Mouse (Mus musculus): ENCODE data around the gene Tgfb1i1.

Gene Tgfb1i1

DNA sequence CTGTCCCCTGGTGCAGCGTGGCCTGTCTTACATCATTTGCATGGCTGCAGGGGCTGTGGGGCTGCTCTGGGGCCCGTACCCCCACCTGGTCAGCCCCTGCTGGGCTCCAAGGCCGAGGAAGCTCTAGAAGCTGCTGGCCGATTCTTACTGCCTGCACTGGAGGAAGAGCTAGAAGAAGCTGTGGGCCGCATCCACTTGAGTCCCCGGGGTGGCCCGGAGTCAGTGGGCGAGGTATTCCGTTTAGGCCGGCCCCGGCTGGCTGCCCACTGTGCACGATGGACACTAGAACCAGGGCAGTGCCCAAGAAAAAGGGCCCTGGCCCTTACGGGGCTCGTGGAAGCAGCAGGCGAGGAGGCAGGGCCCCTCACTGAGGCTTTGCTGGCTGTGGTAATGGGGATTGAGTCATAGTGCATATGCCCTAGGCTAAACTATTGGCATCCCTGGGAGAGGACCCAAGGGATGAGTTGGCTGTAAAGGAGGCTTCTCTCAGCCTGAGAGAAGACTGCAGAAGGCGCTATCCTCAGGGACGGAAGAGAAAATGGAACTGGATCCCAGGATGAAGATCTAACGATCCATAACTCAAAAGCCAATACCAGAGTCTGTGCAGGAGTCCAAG is 2.1 kb upstream of the Tgfb1i1 start:
- DNase-seq (ENCODE audit: low spot score) = no peak

GRCm38 (mm10) chr7:128245547-128245946 is 1.1 kb upstream of the Tgfb1i1 start:
- no peak for DNase-seq (ENCODE audit: low spot score)

DNA sequence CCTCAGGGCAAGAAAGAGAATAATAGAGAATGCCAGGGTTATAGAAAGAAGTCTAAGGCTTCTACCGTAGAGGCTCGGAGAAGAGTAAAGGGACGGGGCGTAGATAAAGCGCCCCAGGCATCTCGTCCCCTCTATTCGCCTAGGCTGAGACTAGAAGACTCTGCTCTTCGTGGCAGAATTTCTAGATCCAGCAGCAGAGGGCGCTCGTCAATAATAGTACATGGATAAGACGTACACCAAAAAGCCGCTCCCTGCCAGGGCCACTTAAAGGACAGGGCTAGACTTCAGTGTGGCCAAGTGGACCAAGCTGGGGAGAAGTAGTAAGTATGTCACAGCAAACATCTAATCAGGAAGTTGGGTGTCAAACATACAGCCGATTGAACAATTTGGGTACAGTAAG is 831 bp downstream of the Tgfb1i1 start:
- peak; percentile 86 for DNase-seq (ENCODE audit: low spot score)

DNA sequence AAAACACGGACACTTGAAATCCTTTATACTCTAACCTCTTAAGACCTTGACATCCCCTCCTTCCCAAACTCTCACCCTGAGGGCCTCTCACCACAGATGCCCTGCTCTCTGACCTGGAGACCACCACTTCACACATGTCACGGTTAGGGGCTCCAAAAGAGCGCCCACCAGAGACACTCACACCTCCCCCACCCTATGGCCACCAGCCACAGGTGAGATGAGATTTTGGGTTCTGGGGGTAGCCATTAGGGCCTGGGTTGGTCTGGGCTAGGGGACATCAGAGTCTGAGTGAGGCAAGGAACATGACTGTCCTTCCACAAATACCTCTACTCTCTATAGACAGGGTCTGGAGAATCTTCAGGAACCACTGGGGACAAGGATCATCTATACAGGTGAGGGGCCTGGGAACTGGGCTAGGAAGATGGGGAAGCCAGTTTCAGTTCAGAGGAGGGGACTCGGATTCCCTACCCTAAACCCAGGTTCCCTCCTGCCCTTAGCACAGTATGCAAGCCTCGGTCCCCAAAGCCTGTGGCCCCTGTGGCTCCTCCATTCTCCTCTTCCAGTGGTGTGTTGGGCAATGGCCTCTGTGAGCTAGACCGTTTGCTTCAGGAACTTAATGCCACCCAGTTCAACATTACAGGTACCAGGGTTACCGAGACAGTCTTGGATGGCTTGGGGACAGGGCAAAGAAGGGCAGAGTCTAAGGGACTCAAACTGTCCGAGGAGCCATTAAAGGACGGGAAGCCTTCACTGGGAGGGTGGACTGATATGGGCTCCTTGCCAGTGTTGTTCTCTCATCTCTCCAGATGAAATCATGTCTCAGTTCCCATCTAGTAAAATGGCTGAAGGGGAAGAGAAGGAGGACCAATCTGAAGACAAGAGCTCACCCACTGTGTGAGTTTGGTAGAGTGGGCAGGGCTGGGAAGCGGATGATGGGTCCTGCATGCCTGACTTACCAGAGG is 1.8 kb downstream of the Tgfb1i1 start:
- DNase-seq (ENCODE audit: low spot score) = no peak

DNA sequence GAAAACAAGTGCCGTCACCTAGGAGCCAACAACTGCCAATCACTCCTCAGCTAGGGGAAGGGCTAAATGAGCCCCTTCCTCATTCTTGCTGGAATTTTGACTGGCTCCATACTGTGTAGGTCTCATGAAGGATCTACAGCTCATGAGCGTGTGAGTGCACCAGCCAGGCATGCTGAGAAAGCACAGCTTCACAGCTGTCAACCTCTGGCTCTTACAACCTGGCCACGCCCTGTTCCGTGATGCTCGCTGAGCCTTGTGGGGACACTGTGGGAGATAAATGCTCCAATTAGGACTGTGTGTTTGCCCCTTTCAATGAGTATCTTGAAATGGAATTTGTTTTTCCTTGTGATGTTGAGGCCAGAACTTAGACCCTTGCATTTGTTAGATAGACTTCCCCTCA is 3.4 kb downstream of the Tgfb1i1 start:
- DNase-seq (ENCODE audit: low spot score) = no peak

DNA sequence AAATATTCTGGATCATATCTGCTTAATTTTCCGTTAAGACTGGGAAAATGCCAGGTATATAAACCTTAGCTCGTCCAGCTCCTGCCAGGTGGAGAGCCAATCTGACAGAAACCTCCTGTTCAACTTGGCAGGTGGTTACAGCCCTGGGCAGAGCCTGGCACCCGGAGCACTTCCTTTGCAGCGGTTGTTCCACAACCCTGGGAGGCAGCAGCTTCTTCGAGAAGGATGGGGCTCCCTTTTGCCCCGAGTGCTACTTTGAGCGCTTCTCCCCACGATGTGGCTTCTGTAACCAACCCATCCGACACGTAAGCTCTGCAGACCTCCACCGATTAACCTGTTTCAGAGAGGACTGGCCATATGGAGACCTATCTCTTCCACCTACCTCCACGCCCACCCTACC is 5.3 kb downstream of the Tgfb1i1 start:
- DNase-seq (ENCODE audit: low spot score) = no peak

- DNase-seq (ENCODE audit: low spot score) = no peak
Observed at GRCm38 (mm10) chr7:128252609-128253008, 6.0 kb downstream of the Tgfb1i1 start.

GRCm38 (mm10) chr7:128254978-128255377 is 8.4 kb downstream of the Tgfb1i1 start:
- no peak for DNase-seq (ENCODE audit: low spot score)

DNA sequence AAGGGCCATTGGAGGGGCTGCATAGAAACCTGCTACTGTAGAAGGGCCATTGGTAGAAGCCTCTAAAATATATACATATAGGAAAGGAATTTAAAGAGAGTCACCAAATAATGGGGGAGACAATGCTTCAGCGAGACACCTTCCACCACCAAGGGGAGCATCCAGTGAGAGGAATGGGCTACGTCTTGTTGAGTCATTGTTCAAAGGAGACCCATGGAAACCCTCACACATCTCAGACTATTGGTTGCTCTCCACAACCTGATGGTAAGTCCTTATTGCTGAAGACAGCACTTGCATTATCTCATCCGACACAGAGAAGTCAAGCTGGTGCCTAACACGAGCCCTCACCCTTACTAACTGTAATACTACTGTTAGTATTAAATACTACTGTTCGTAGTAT is 9.1 kb downstream of the Tgfb1i1 start:
- DNase-seq (ENCODE audit: low spot score) = no peak

DNA sequence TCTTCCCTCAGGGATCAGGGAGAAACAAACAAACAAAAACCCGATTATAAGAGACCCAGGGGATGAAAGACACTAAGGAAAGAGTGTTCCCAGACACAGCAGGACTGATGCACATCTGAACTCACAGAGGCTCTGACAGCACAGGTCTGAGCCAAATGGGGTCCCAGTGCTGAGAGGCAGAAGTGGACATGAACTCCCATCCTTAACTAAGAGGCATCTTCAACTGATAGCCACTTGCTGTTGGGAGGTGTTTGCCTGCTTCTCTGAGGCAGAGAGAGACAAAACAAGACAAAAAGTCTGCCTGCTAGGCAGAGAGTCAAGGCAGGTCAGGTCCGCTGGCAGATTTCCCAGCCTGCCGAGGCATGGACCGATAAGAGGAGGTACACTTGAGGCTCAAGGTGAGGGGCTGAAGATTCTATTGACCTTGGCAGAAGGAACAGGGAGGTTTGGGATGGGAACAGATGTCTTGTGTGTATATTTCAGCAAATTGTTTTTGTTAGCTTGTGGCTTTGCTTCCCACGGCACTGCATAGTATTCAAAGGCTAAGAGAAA is 10.2 kb downstream of the Tgfb1i1 start:
- peak; percentile 54 for DNase-seq (ENCODE audit: low spot score)

DNA sequence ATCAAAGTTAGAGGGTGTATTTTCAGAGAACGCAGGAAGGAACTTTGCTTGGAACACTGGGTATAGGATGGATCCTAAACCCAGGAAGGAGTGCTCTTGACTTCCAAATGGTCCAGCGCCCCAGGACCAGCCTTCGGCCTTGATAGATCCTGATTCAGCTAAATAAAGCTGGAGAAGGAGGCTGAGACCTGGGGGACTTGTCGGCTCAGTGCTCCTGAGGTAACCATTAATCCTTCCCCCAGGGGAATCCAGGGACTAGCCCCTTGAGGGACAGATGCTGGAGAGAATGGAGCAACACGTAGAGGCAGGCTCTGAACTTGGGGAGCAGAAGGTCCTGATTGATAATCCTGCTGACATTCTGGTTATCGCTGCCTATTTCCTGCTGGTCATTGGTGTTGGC is 18.8 kb downstream of the Tgfb1i1 start, which contains the start of gene Slc5a2:
Gene Slc5a2 (plus strand): TSS at position 247 of the 400 bp plus-strand sequence.
- DNase-seq (ENCODE audit: low spot score) = no peak

GRCm38 (mm10) chr7:128266056-128266455 is 19.4 kb downstream of the Tgfb1i1 start:
- DNase-seq (ENCODE audit: low spot score) = no peak

- no peak for DNase-seq (ENCODE audit: low spot score)
Observed at GRCm38 (mm10) chr7:128267391-128267790, 20.8 kb downstream of the Tgfb1i1 start.

GRCm38 (mm10) chr7:128267813-128268212 is 21.2 kb downstream of the Tgfb1i1 start:
- DNase-seq (ENCODE audit: low spot score) = no peak

- no peak for DNase-seq (ENCODE audit: low spot score)
Observed at GRCm38 (mm10) chr7:128270431-128270850, 23.8 kb downstream of the Tgfb1i1 start.

- no peak for DNase-seq (ENCODE audit: low spot score)
Observed at GRCm38 (mm10) chr7:128271496-128271895, 24.9 kb downstream of the Tgfb1i1 start.

DNA sequence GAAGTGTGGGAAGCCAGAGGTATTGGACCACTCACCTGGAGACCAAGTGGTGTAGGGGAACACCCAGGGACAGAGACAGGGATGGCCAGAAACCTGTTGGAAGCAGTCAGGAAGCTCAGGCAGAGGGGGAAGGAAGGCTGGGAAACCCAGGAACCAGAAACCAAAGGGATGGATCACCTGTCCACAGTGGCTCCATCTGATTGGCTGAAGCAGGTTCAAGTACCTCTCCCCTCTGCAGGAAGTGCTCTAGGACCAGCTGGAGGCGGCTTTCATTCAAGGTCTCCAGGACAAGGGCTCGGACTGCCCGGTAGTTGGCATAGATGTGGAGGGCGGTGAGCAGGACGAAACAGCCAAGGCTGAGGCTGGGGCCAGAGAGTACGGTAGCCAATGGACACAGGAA is 29.4 kb downstream of the Tgfb1i1 start:
- no peak for DNase-seq (ENCODE audit: low spot score)

- no peak for DNase-seq (ENCODE audit: low spot score)
Observed at GRCm38 (mm10) chr7:128279750-128280149, 33.1 kb downstream of the Tgfb1i1 start.

- no peak for DNase-seq (ENCODE audit: low spot score)
Observed at GRCm38 (mm10) chr7:128281765-128282164, 35.2 kb downstream of the Tgfb1i1 start.

- DNase-seq (ENCODE audit: low spot score) = no peak
Observed at GRCm38 (mm10) chr7:128282532-128283244, 36.1 kb downstream of the Tgfb1i1 start.

GRCm38 (mm10) chr7:128284047-128284446 is 37.4 kb downstream of the Tgfb1i1 start:
- DNase-seq (ENCODE audit: low spot score) = no peak

DNA sequence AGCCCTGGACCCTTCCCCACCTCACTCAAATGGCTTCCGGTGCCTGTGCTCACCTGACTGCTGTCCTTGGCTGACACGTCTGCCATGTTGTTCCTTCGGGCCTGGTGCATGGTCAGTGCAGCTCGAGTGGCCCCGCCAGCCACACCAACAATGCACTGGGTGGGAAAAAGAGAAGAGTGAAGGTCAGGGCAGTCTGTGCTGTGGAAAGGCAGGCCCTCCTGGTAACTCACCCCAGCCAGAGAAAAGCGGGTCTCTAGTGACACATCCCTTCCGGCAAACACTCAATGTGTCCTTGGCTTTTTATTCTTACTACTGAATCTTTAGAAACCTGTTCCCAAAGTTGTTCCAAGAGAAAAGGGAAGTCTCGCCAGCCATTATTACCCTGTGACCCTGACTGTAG is 38.4 kb downstream of the Tgfb1i1 start:
- DNase-seq (ENCODE audit: low spot score) = no peak
